Mouse (Mus musculus) heart, postnatal 0 days (tissue): ENCODE measurements at regions not wholly inside any gene's neighbourhood (a gene's known extent, or its start where the extent isn't known, plus 50 kb on each side); places are given as distances from the start of the nearest gene placed in this dataset.

Source experiments
- CTCF ChIP-seq: IDR thresholded peaks from 2 replicates; pipeline ENCODE4 v1.5.1; 2016; ENCODE audit warnings: antibody characterized with exemption, control low read depth, low read depth
- EP300 ChIP-seq: IDR thresholded peaks from 2 replicates; pipeline ENCODE4 v1.6.1; 2016; ENCODE audit warnings: antibody characterized with exemption, low read depth

- TF ChIP-seq EP300: no peak
- TF ChIP-seq CTCF: no peak
These were observed 187.4 kb upstream of the BB014433 start for GRCm38 (mm10) chr8:15233241-15233640.
